Mouse (Mus musculus): ENCODE measurements around the gene Gck. TPM values are rescaled to one million over a fixed set of nuclear protein-coding genes. Genes with fewer than 3 reads are reported as not detected.
"Not testable (repeated sequence)": the region's sequence is repeated elsewhere in the genome, so short reads cannot be mapped to it uniquely, and the experiment has no call there.

Gene Gck
- polyA plus RNA-seq, 1 experiment from 2014 or later = 7.7 TPM

DNA sequence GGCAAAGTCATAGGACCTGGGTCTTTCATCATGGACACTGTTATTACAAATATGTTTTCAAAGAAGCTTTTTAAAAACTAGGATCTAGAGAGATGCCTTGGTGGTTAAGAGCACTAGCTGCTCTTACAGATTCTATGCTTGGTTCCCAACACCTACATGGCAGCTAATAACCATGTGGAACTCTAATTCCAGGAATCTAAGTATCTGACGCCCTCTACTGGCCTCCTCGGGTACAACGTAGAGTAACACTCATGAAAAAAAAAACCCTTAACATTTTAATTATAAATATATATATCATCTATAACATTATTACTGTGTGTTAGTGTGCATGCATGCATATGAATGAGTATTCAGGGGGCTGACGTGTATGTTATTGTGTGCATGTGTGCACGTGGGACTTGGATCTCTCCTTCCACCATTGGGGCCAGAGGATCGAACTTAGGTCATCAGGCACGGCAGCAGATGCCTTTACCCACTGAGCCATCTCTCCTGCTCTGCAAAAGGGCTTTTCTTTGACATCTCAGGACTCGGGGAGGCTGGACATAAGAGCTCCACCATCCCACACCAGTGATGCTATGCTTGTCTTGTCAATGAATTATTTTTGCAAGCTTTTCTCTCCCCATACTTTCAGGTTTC, 3.4 kb upstream of the Gck start:
- no peak for ATAC-seq (replicated peaks)
- Histone ChIP-seq H3K9me3 (no peaks in the 10 kb centered on the region), H3K4me2 (replicated peaks) (no peak overlapping the region), H3K4me3 (no peak overlapping the region), H3K9ac (replicated peaks) (no peak overlapping the region), H3K27ac (replicated peaks) (no peak overlapping the region), H3K4me1 (peaks cover 28% of the 10 kb centered on the region), H3K36me3 (no peaks in the 10 kb centered on the region), H3K27me3 (no peaks in the 10 kb centered on the region)
- 35% methylated on average over 8 of the region's 8 CpGs for WGBS

DNA sequence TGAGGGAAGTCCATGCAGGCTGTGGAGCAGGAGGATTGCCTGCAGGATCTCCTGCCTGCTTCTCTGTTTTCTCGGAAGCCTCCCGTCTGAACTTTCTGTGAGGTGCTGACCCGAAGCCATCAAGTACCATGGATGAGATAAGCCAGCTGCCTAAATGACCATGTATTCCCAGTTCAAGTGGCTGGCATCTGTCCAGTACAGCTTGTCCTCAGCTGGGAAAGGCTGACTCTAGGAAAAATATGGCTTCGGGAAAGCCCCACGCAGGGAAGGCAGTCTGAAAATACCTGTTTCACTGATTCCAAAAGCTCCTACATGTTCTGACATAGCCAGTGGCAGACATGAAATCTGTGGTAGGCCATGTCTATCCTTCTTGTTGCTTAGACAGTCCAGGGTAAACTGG, 2.6 kb upstream of the Gck start:
- ATAC-seq (replicated peaks) = no peak

DNA sequence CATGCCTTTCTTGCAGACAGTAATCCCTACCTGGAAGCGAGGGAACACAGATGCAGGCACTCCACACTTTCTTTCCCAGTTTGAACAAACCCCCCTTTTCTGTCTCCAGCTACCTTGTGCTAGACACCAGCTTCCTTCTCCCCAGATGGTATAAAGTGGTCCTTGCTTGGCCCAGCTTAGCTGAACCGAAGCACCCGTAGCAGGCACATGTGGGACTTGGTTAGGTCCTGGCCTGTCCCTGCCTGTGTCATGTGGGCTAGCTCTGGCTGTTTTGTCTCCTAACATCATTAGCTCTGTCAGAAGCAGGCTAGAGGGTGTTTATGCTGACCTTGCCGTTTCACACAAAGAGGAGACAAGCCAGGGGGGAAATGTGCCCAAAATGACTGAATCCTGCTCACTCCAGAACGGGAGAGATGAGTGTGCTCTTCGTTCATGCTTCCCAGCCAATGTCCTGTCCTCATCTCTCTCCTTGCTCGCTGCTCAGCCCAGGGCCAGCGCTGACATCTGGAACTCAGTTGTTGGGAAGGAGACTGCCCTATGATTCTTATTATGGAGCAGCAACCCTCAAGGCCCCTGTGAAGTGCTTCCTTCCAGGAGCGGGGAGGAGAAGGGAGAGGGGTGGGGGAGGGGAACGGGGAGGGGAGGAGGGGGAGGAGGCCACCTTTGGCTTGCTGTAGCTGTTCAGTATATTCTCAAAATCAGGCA, 1.2 kb downstream of the Gck start:
- Histone ChIP-seq H3K27ac (replicated peaks) (no peak overlapping the region), H3K4me1 (peaks cover 7% of the 10 kb centered on the region; the same call in 1 of the 2 replicates), H3K36me3 (no peaks in the 10 kb centered on the region), H3K9ac (replicated peaks) (no peak overlapping the region), H3K9me3 (no peaks in the 10 kb centered on the region), H3K27me3 (no peaks in the 10 kb centered on the region), H3K4me3 (no peak overlapping the region), H3K4me2 (replicated peaks) (no peak overlapping the region)
- no peak for ATAC-seq (replicated peaks)
- WGBS = 58% methylated on average over 10 of the region's 10 CpGs

More for the DNA sequence above, 2.6 kb upstream of the Gck start:
- Histone ChIP-seq H3K36me3 (no peaks in the 10 kb centered on the region), H3K4me2 (replicated peaks) (no peak overlapping the region), H3K4me3 (no peak overlapping the region), H3K4me1 (peaks cover 26% of the 10 kb centered on the region), H3K9me3 (no peaks in the 10 kb centered on the region), H3K27ac (replicated peaks) (no peak overlapping the region), H3K27me3 (no peaks in the 10 kb centered on the region), H3K9ac (replicated peaks) (no peak overlapping the region)
- WGBS = 92% methylated on average over 5 of the region's 5 CpGs

DNA sequence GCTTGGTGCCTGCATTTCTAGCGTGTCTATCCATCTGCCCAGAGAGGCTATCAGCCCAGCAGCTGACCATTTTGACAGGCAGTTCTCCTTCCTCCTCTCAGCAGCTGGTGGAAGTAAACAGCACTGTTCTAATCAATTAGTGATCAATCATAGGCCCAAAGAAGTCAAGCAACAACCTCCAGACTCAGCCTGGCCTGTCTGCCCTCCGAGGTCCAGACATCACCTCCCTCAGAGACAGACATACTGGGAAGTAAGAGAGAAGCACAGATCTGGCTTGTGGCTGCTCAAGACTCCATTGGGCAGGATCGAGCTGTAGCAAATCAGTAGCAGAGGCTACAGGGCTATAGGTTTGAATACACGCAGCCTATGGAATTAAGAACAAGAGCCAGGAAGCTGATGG, 2.1 kb downstream of the Gck start:
- Histone ChIP-seq H3K27ac (replicated peaks) (no peak overlapping the region), H3K4me3 (no peak overlapping the region), H3K27me3 (no peaks in the 10 kb centered on the region), H3K4me1 (peaks cover 7% of the 10 kb centered on the region; the same call in 1 of the 2 replicates), H3K9ac (replicated peaks) (no peak overlapping the region), H3K36me3 (no peaks in the 10 kb centered on the region), H3K4me2 (replicated peaks) (no peak overlapping the region), H3K9me3 (no peaks in the 10 kb centered on the region)
- WGBS = 63% methylated on average over 4 of the region's 4 CpGs
- ATAC-seq (replicated peaks) = no peak

DNA sequence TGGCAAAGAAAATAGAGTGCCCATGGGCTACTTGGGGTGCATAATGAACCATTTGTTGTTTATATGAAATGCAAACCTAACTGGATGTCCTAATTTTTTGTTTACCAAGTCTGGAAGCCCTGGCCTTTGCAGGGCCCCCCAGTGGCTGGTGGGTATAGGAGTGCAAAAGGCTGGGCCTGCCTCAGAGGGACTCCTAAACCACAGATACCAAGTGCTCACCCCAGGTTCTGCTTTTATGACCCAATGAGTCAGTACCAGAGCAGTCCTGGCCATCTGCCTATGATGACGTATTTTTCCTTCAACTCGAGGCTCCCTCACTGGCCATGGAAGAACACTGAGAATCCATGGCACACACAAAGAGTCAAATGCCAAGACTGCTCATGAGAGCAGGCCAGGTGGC, 4.8 kb downstream of the Gck start:
- H3K4me1 ChIP-seq = peaks cover 7% of the 10 kb centered on the region; the same call in 1 of the 2 replicates
- H3K9ac ChIP-seq (replicated peaks) = no peak overlapping the region
- no peak overlapping the region for H3K4me2 ChIP-seq (replicated peaks)
- H3K36me3 ChIP-seq = no peaks in the 10 kb centered on the region
- WGBS = 95% methylated on average over 2 of the region's 2 CpGs
- no peaks in the 10 kb centered on the region for H3K9me3 ChIP-seq
- ATAC-seq (replicated peaks) = no peak
- H3K4me3 ChIP-seq = no peak overlapping the region
- no peaks in the 10 kb centered on the region for H3K27me3 ChIP-seq
- no peak overlapping the region for H3K27ac ChIP-seq (replicated peaks)

DNA sequence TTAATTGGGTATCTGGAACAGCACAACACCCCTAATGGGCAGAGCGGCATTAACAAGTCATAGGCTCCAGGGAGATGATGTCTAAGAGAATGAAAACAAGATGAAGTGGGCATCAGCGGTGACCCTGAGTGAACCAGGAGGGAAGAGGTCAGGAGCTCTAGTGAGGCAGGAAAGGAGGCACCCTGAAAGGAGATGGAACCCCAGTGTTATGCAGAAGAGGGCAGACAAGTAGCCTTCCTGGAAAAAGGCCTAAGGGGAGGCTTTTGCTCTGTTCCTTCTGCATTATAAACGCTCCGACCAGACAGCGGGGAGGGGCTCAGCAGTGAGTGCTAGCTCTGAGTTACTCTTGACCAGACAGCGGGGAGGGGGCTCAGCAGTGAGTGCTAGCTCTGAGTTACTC, 6.9 kb downstream of the Gck start:
- Histone ChIP-seq H3K4me3 (no peak overlapping the region), H3K4me2 (replicated peaks) (no peak overlapping the region), H3K9me3 (no peaks in the 10 kb centered on the region), H3K4me1 (no peaks in the 10 kb centered on the region), H3K27ac (replicated peaks) (no peak overlapping the region), H3K27me3 (no peaks in the 10 kb centered on the region), H3K9ac (replicated peaks) (no peak overlapping the region), H3K36me3 (no peaks in the 10 kb centered on the region)
- WGBS = 64% methylated on average over 6 of the region's 6 CpGs
- ATAC-seq (replicated peaks) = no peak

DNA sequence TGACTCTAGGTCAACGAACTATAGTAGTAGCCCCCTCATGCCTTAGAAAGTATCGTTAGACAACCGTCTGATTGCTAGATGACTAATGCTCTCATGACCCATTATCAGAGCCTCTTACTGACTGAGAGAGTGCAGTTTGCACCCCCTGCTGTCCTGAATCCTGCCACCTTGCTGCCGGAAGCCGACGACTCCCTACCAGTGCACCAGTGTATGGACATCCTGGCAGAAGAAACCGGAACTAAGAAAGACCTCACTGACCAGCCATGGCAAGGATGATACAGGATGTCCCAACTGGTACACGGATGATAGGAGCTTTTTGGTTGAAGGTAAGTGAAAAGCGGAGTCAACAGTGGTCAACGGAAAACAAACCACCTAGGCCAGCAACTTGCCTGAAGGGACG, 15.3 kb downstream of the Gck start:
- H3K36me3 ChIP-seq; H3K4me3 ChIP-seq; H3K9ac ChIP-seq (replicated peaks); ATAC-seq (replicated peaks); H3K27ac ChIP-seq (replicated peaks); H3K4me1 ChIP-seq; H3K4me2 ChIP-seq (replicated peaks); H3K27me3 ChIP-seq; H3K9me3 ChIP-seq: not testable (repeated sequence)
- 95% methylated on average over 11 of the region's 11 CpGs for WGBS

DNA sequence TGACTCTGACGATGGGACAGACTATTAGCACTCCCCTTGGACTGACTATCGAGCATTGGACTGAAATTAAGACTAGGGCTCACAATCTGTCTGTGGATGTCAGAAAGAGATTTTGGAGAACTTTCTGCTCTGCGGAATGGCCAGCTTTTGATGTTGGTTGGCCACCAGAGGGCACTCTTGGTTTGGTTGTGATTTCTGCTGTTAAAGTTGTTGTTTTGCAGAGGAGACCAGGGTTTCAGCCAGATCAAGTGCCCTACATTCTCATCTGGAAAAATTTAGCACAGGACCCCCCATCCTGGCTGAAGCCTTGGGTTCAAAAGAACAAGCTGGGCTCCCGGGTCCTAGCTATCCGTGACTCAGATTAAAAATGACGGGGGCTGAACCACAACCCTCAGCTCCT, 17.9 kb downstream of the Gck start:
- not testable (repeated sequence) for ATAC-seq (replicated peaks); H3K4me1 ChIP-seq; H3K9ac ChIP-seq (replicated peaks); H3K4me3 ChIP-seq; H3K27ac ChIP-seq (replicated peaks); H3K4me2 ChIP-seq (replicated peaks); H3K36me3 ChIP-seq; H3K27me3 ChIP-seq; H3K9me3 ChIP-seq
- 87% methylated on average over 6 of the region's 6 CpGs for WGBS

DNA sequence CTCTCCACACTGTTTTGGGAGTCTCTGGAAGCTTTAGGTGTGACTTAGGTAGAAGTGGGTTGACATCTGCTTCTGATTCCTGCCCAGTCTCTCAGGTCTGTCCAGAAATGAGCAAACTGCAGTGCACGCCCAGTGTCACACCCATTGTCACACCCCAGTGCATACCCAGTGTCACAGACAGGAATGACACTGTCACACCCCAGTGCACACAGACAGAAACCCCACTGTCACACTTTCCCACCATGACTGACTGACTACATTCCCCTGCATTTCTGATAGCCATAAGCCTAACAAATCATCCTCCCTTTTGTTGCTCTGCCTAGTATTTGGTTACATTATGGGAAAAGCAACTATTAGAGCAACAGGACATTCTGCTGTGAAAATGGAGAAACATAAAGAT, 19.3 kb downstream of the Gck start:
- Histone ChIP-seq H3K9ac (replicated peaks) (no peak overlapping the region), H3K4me1 (no peaks in the 10 kb centered on the region), H3K4me3 (no peak overlapping the region), H3K27ac (replicated peaks) (no peak overlapping the region), H3K9me3 (0 out of 2 replicates have a peak, but pooled peaks cover 4% of the 10 kb centered on the region), H3K4me2 (replicated peaks) (no peak overlapping the region), H3K27me3 (no peaks in the 10 kb centered on the region), H3K36me3 (no peaks in the 10 kb centered on the region)
- no peak for ATAC-seq (replicated peaks)
- 81% methylated on average over 1 of the region's 1 CpGs for WGBS

DNA sequence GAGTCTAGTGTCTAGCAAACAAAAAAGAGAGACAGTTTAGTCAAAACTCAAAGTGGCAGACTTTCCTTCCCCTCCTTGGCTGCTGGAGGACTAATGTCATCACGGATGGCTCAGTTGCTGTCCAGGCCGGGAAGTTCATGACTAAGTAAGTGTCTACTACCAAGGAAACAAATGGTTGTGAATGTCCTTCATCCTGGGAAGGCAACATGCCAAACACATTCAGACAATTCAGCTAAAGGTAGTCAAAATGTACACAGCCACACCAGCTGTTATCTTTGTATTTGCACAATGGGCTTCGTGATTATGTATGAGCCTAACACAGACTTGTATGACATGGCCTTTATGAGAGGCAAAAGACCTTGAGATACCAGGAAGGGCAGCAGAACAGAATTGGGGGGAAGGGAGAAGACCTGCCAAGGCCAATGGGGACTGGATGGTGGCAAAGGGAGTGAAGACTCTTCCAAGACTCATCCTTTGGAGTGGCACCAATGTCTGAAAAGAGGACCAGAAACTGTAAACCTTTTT, 23.1 kb downstream of the Gck start:
- no peak for ATAC-seq (replicated peaks)
- Histone ChIP-seq H3K36me3 (no peaks in the 10 kb centered on the region), H3K9me3 (no peaks in the 10 kb centered on the region), H3K27ac (replicated peaks) (no peak overlapping the region), H3K27me3 (no peaks in the 10 kb centered on the region), H3K4me1 (no peaks in the 10 kb centered on the region), H3K4me3 (no peak overlapping the region), H3K9ac (replicated peaks) (no peak overlapping the region), H3K4me2 (replicated peaks) (no peak overlapping the region)
- 81% methylated on average over 3 of the region's 3 CpGs for WGBS

DNA sequence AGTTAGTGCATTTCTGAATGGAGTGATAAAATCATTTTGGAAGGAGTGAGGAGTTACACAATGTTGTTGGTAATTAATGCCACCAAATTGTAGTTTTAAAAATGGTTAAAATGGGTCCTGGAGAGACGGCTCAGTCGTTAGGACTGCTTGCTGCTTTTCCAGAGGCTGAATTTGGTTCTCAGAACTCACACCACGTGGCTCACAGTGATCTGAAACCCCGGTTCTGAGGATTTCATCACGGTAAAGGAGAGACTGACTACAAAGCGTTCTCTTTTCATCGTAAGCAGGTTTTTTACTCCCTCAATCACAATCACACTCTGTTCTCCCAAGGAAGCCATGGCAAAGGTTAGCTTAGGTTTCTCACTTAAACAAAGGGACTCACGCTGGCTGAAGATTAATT, 25.2 kb downstream of the Gck start:
- H3K27ac ChIP-seq (replicated peaks) = no peak overlapping the region
- H3K4me3 ChIP-seq = no peak overlapping the region
- 48% methylated on average over 8 of the region's 8 CpGs for WGBS
- no peaks in the 10 kb centered on the region for H3K36me3 ChIP-seq
- no peak overlapping the region for H3K9ac ChIP-seq (replicated peaks)
- H3K4me2 ChIP-seq (replicated peaks) = no peak overlapping the region
- no peaks in the 10 kb centered on the region for H3K4me1 ChIP-seq
- ATAC-seq (replicated peaks) = no peak
- H3K27me3 ChIP-seq = no peaks in the 10 kb centered on the region
- H3K9me3 ChIP-seq = no peaks in the 10 kb centered on the region

DNA sequence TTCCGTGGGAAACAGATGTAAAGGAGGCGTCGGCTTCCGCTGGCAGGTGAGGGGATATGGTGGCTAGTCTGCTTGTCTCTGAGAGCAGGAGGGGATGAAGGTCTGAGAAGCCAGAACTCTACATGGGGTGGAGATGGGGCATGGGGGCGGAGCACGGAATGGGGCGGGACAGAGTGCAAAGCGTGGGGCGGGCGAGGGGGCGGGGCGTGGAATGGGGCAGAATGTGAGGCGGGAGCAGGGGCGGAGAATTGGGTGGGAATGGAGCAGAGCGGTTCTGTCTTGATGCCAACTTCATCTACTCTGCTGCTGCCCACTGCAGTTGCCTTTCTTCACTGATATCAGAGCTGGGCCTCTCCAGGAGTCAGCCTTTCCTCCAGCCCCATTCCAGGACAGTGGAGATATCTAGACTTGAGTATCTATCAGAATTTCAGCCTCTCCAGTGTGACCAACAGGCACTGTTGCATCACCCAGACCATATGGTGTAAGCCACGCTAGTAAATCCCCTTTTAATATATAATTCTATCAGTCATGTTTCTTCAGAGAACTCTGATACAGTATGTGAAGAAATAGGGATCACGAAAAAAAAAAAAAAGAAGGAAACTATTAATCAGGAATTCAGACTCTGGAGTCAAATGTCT, 29.4 kb downstream of the Gck start:
- no peaks in the 10 kb centered on the region for H3K27me3 ChIP-seq
- ATAC-seq (replicated peaks) = no peak
- H3K4me1 ChIP-seq = no peaks in the 10 kb centered on the region
- WGBS = 38% methylated on average over 17 of the region's 17 CpGs
- no peaks in the 10 kb centered on the region for H3K9me3 ChIP-seq
- no peaks in the 10 kb centered on the region for H3K36me3 ChIP-seq
- no peak overlapping the region for H3K4me2 ChIP-seq (replicated peaks)
- no peak overlapping the region for H3K9ac ChIP-seq (replicated peaks)
- no peak overlapping the region for H3K4me3 ChIP-seq
- H3K27ac ChIP-seq (replicated peaks) = no peak overlapping the region
